Mouse (Mus musculus) brain, embryonic 14.5 days (tissue): ENCODE results near the gene Tspan14.

Source experiments
- CTCF ChIP-seq: fragments of 200-500 bp; IDR thresholded peaks from 2 replicates; pipeline ENCODE4 v1.5.1; 2012; ENCODE audit warnings: inconsistent platforms, mild to moderate bottlenecking, moderate library complexity, borderline replicate concordance; ENCODE audit not compliant: insufficient read depth, insufficient read length; ENCODE audit errors: extremely low read depth
- POLR2A ChIP-seq: fragments of 200-500 bp; IDR thresholded peaks from 2 replicates; pipeline ENCODE4 v1.6.1; 2012; ENCODE audit warnings: mild to moderate bottlenecking, inconsistent platforms, borderline replicate concordance; ENCODE audit not compliant: poor library complexity, insufficient read depth, insufficient read length, severe bottlenecking; ENCODE audit errors: extremely low read depth

GRCm38 (mm10) chr14:40996171-40996570 is 29.6 kb upstream of the Tspan14 start:
- TF ChIP-seq CTCF (no peak), POLR2A (no peak)
